Mouse (Mus musculus): ENCODE data around the gene Lrriq3. TPM values are rescaled to one million over a fixed set of nuclear protein-coding genes. Genes with fewer than 3 reads are reported as not detected.
A peak's percentile ranks its signal among the peaks of the same experiment; 100 is the strongest.

Gene Lrriq3
- polyA plus RNA-seq, 1 experiment from 2014 or later: 0.64 TPM

DNA sequence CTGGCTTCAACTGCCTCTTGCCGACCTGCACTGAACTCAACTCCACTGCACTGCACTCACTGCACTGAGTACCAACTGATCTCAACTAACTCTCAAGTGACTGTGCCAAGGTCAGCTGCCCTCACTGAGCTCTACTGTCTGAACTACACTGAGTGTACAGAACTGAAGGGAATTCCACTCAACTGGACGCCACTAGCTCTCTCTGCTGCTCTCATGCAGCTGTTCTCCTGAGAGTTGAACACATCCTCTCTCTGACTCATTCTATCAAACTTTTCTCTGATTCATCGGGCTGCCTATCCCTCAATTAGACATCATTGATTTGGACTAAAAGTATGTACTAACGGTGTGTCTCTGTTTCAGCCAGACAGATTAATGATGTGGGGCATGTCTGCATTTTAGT, 15.3 kb upstream of the Lrriq3 start:
- WGBS: 74% methylated on average over 4 of the region's 4 CpGs

DNA sequence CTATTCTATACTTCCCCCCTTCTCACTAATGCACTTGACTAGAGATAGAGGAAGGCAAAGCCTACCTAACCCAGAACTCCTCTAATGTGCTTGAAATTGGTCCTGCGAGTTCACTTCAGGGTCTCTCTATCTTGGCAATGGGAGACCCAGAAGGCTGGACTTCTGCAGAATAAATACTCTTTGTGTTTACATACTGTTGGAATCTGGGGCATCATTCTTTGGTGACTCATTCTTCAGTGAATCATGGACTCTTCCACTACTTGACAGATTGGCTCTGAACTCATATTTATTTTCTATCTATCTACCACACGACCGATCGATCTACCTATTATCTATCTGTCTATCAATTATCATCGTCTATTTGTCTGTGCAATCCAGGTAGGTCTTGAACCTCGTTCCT, 1.2 kb upstream of the Lrriq3 start:
- Histone ChIP-seq H3K4me3 (ENCODE audit: low read depth, low read length) (no peak overlapping the region), H3K9ac (replicated peaks; ENCODE audit: low read depth, low read length) (no peak overlapping the region), H3K27me3 (ENCODE audit: control insufficient read depth, insufficient read depth, low read length) (no peaks in the 10 kb centered on the region), H3K4me1 (ENCODE audit: control insufficient read depth, insufficient read depth, low read length) (0 out of 2 replicates have a peak, but pooled peaks cover 3% of the 10 kb centered on the region), H3K27ac (ENCODE audit: low read length) (no peak overlapping the region), H3K36me3 (ENCODE audit: control insufficient read depth, insufficient read depth, low read length) (peaks cover 10% of the 10 kb centered on the region), H3K9me3 (ENCODE audit: control insufficient read depth, low read depth, low read length) (no peaks in the 10 kb centered on the region), H3K4me2 (replicated peaks; ENCODE audit: low read depth, low read length) (peak overlapping the region; percentile 57)
- no peak for ATAC-seq (ENCODE audit: insufficient number of reproducible peaks, insufficient read depth, low FRiP score, low read depth)
- 83% methylated on average over 6 of the region's 6 CpGs for WGBS

More for the DNA sequence above, 15.3 kb upstream of the Lrriq3 start:
- H3K4me3 ChIP-seq (ENCODE audit: low read depth, low read length): no peak overlapping the region
- no peaks in the 10 kb centered on the region for H3K36me3 ChIP-seq (ENCODE audit: control insufficient read depth, insufficient read depth, low read length)
- no peaks in the 10 kb centered on the region for H3K4me1 ChIP-seq (ENCODE audit: control insufficient read depth, insufficient read depth, low read length)
- no peak for ATAC-seq (ENCODE audit: insufficient number of reproducible peaks, insufficient read depth, low FRiP score, low read depth)
- H3K27me3 ChIP-seq (ENCODE audit: control insufficient read depth, insufficient read depth, low read length): no peaks in the 10 kb centered on the region
- no peak overlapping the region for H3K4me2 ChIP-seq (replicated peaks; ENCODE audit: low read depth, low read length)
- H3K27ac ChIP-seq (ENCODE audit: low read length): no peak overlapping the region
- H3K9me3 ChIP-seq (ENCODE audit: control insufficient read depth, low read depth, low read length): no peaks in the 10 kb centered on the region
- no peak overlapping the region for H3K9ac ChIP-seq (replicated peaks; ENCODE audit: low read depth, low read length)

DNA sequence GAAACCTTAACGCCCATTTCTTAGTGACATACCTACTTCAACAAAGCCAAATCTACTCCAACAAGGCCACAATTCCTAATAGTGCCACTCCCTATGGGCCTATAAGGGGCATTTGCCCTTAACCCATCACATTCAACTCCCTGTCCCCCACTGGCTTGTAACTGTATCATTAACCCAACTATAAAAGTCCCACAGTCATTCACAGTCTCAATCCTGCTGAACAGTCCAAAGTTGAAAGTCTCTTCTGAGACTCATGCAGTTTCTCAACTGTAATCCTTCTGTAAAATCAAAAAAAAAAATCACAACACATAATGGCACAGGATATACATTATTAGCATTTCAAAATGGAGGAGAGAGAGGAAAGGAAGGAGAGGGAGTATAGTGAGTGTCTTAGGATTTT, 6.0 kb downstream of the Lrriq3 start:
- no peaks in the 10 kb centered on the region for H3K4me1 ChIP-seq (ENCODE audit: control insufficient read depth, insufficient read depth, low read length)

DNA sequence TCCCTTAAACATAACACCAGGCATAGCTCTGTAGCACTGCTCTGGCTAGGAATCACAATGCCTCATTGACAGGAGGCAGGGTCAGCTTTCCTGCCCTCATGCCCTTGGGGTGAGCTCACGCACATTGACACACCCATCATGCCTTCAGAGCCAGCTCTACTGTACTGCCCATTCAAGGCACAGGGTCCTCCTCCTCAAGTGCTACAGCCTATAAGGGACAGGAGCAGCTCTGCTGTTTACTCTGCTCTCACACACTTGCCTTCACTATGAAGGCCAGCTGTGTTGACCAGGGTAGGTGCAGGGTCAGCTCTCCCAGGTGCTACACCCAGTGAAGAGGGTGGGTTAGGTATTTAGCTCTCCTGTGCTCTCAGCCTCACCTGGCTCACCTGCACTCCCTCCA, 12.7 kb downstream of the Lrriq3 start:
- 53% methylated on average over 1 of the region's 1 CpGs for WGBS
- peak; percentile 53; the same call in 1 of the 2 replicates for ATAC-seq (ENCODE audit: insufficient number of reproducible peaks, insufficient read depth, low FRiP score, low read depth)
- no peaks in the 10 kb centered on the region for H3K4me1 ChIP-seq (ENCODE audit: control insufficient read depth, insufficient read depth, low read length)

More for the DNA sequence above, 6.0 kb downstream of the Lrriq3 start:
- WGBS: 77% methylated on average over 1 of the region's 1 CpGs
- H3K27me3 ChIP-seq (ENCODE audit: control insufficient read depth, insufficient read depth, low read length): no peaks in the 10 kb centered on the region
- no peak overlapping the region for H3K27ac ChIP-seq (ENCODE audit: low read length)
- ATAC-seq (ENCODE audit: insufficient number of reproducible peaks, insufficient read depth, low FRiP score, low read depth): no peak
- no peaks in the 10 kb centered on the region for H3K36me3 ChIP-seq (ENCODE audit: control insufficient read depth, insufficient read depth, low read length)
- H3K4me2 ChIP-seq (replicated peaks; ENCODE audit: low read depth, low read length): no peak overlapping the region
- no peak overlapping the region for H3K4me3 ChIP-seq (ENCODE audit: low read depth, low read length)
- H3K9ac ChIP-seq (replicated peaks; ENCODE audit: low read depth, low read length): no peak overlapping the region
- H3K9me3 ChIP-seq (ENCODE audit: control insufficient read depth, low read depth, low read length): no peaks in the 10 kb centered on the region

DNA sequence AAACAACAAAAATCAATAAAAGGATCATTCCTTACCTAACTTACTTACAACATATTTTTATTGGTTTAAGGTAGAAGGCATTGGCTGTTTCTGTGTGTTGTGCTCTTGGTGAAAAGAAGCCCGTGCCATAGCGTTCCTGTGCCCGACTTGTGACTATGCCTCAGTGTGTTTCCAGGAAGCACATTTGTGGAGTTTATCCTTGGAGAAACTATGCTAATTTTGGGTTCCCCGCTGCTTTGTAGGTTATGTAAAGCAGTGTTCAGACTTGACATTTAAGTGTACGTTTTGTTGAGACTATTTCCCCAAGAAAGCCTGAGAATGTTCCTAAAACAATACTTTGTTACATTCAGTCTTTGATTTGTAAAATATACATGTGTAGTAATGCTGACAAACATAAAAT, 44.5 kb downstream of the Lrriq3 start:
- Histone ChIP-seq H3K9me3 (ENCODE audit: control insufficient read depth, low read depth, low read length) (no peaks in the 10 kb centered on the region), H3K36me3 (ENCODE audit: control insufficient read depth, insufficient read depth, low read length) (no peaks in the 10 kb centered on the region), H3K27me3 (ENCODE audit: control insufficient read depth, insufficient read depth, low read length) (no peaks in the 10 kb centered on the region), H3K27ac (ENCODE audit: low read length) (no peak overlapping the region), H3K4me3 (ENCODE audit: low read depth, low read length) (no peak overlapping the region), H3K4me2 (replicated peaks; ENCODE audit: low read depth, low read length) (no peak overlapping the region), H3K9ac (replicated peaks; ENCODE audit: low read depth, low read length) (no peak overlapping the region), H3K4me1 (ENCODE audit: control insufficient read depth, insufficient read depth, low read length) (no peaks in the 10 kb centered on the region)
- 90% methylated on average over 5 of the region's 5 CpGs for WGBS
- no peak for ATAC-seq (ENCODE audit: insufficient number of reproducible peaks, insufficient read depth, low FRiP score, low read depth)

More for the DNA sequence above, 12.7 kb downstream of the Lrriq3 start:
- H3K4me3 ChIP-seq (ENCODE audit: low read depth, low read length): no peak overlapping the region
- H3K4me2 ChIP-seq (replicated peaks; ENCODE audit: low read depth, low read length): no peak overlapping the region
- no peaks in the 10 kb centered on the region for H3K9me3 ChIP-seq (ENCODE audit: control insufficient read depth, low read depth, low read length)
- no peak overlapping the region for H3K27ac ChIP-seq (ENCODE audit: low read length)
- no peaks in the 10 kb centered on the region for H3K36me3 ChIP-seq (ENCODE audit: control insufficient read depth, insufficient read depth, low read length)
- no peak overlapping the region for H3K9ac ChIP-seq (replicated peaks; ENCODE audit: low read depth, low read length)
- H3K27me3 ChIP-seq (ENCODE audit: control insufficient read depth, insufficient read depth, low read length): no peaks in the 10 kb centered on the region

DNA sequence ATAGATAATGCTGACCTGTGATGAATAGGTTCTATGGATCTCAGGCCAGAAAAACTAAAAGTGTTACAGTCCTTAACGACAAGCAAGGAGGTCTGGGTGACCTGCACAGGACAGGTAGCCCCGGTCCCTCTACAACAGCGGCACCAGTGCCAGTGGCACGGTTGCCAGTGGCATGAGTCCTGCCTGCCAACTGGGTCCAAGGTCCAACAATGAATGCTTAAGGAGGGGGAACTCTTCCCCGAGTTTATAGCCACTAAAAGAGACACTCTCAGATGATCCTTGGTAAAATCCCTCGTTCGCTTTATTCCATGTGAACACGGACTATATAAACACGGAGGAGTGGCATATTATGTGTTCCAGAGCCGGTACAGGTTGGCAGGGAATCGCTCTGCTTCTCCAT, 47.8 kb downstream of the Lrriq3 start:
- Histone ChIP-seq H3K27ac (ENCODE audit: low read length) (no peak overlapping the region), H3K4me2 (replicated peaks; ENCODE audit: low read depth, low read length) (no peak overlapping the region), H3K4me1 (ENCODE audit: control insufficient read depth, insufficient read depth, low read length) (no peaks in the 10 kb centered on the region), H3K27me3 (ENCODE audit: control insufficient read depth, insufficient read depth, low read length) (no peaks in the 10 kb centered on the region), H3K4me3 (ENCODE audit: low read depth, low read length) (no peak overlapping the region), H3K9ac (replicated peaks; ENCODE audit: low read depth, low read length) (no peak overlapping the region), H3K36me3 (ENCODE audit: control insufficient read depth, insufficient read depth, low read length) (no peaks in the 10 kb centered on the region), H3K9me3 (ENCODE audit: control insufficient read depth, low read depth, low read length) (no peaks in the 10 kb centered on the region)
- WGBS: 87% methylated on average over 11 of the region's 11 CpGs
- ATAC-seq (ENCODE audit: insufficient number of reproducible peaks, insufficient read depth, low FRiP score, low read depth): no peak

DNA sequence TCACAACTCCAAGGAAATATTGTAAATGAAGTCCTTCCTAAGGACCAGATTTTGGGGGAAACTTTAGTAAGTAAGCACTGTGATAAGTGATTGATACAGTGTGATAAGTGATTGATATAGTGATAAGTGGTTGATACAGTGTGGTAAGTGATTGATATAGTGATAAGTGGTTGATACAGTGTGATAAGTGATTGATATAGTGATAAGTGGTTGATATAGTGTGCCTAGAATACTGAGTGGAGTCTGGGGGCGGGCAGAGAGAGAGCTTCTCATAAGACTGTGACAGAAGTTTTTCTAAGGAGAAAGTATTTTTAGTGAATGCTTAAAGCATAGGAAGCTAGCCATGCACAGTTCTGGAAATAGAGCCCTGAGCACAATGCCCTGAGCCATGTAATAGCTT, 51.1 kb downstream of the Lrriq3 start:
- ATAC-seq (ENCODE audit: insufficient number of reproducible peaks, insufficient read depth, low FRiP score, low read depth): no peak
- WGBS: 87% methylated on average over 1 of the region's 1 CpGs

DNA sequence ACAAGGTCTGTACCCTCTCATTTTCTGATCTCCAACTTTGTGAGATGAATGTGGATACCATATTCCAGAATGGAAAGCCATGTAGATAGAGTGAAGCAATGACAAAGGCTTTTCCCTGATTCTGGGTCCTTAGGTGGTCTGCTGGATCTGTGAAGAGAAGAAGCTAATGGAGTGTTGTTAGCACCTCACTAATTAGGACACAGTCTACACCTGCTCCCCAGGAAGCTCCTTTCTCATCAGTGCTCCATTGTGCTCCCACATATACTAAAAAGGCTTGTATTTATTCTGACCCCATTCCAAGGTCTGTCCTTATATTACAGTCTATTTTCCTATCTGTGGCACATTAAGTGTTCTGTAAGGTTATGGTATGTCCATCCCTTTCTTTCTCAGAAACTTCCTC, 68.6 kb downstream of the Lrriq3 start:
- no peaks in the 10 kb centered on the region for H3K27me3 ChIP-seq (ENCODE audit: control insufficient read depth, insufficient read depth, low read length)
- H3K27ac ChIP-seq (ENCODE audit: low read length): no peak overlapping the region
- H3K9ac ChIP-seq (replicated peaks; ENCODE audit: low read depth, low read length): no peak overlapping the region
- no peaks in the 10 kb centered on the region for H3K36me3 ChIP-seq (ENCODE audit: control insufficient read depth, insufficient read depth, low read length)
- H3K9me3 ChIP-seq (ENCODE audit: control insufficient read depth, low read depth, low read length): no peaks in the 10 kb centered on the region
- ATAC-seq (ENCODE audit: insufficient number of reproducible peaks, insufficient read depth, low FRiP score, low read depth): no peak
- H3K4me1 ChIP-seq (ENCODE audit: control insufficient read depth, insufficient read depth, low read length): no peaks in the 10 kb centered on the region
- H3K4me3 ChIP-seq (ENCODE audit: low read depth, low read length): no peak overlapping the region
- no peak overlapping the region for H3K4me2 ChIP-seq (replicated peaks; ENCODE audit: low read depth, low read length)

More for the DNA sequence above, 51.1 kb downstream of the Lrriq3 start:
- no peak overlapping the region for H3K4me3 ChIP-seq (ENCODE audit: low read depth, low read length)
- no peak overlapping the region for H3K27ac ChIP-seq (ENCODE audit: low read length)
- H3K36me3 ChIP-seq (ENCODE audit: control insufficient read depth, insufficient read depth, low read length): no peaks in the 10 kb centered on the region
- no peaks in the 10 kb centered on the region for H3K9me3 ChIP-seq (ENCODE audit: control insufficient read depth, low read depth, low read length)
- no peak overlapping the region for H3K9ac ChIP-seq (replicated peaks; ENCODE audit: low read depth, low read length)
- H3K4me2 ChIP-seq (replicated peaks; ENCODE audit: low read depth, low read length): no peak overlapping the region
- H3K4me1 ChIP-seq (ENCODE audit: control insufficient read depth, insufficient read depth, low read length): no peaks in the 10 kb centered on the region
- no peaks in the 10 kb centered on the region for H3K27me3 ChIP-seq (ENCODE audit: control insufficient read depth, insufficient read depth, low read length)

DNA sequence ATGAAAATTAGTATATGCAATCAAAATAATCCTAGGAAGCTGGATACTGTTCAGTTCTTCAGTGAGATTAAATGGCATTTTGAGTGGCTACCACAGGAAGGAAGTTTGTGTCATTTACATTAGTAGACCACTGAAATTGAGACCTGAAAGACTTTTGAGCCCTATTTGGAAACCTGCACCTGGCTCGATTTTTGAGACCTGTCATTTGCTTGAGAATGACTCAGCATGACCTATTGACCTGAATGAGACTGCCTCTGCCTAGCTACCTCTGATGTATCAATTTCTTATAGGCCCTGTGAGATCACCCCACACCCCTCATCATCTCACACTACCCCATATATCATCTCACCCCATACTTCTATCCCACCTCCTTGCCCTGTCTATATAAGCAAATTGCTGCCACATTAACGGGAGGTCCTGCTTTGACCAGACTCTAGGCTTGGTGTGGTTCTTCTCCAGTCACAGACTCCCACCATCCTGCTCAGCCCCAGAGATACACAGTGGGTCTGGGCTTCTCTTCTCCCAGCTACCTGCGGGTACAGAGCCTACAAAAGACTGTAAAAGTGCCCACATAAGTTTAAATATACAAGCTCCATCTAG, 87.2 kb downstream of the Lrriq3 start:
- H3K4me3 ChIP-seq (ENCODE audit: low read depth, low read length): no peak overlapping the region
- WGBS: 70% methylated on average over 3 of the region's 3 CpGs
- H3K4me1 ChIP-seq (ENCODE audit: control insufficient read depth, insufficient read depth, low read length): no peaks in the 10 kb centered on the region
- no peak overlapping the region for H3K27ac ChIP-seq (ENCODE audit: low read length)
- no peak overlapping the region for H3K4me2 ChIP-seq (replicated peaks; ENCODE audit: low read depth, low read length)
- H3K9ac ChIP-seq (replicated peaks; ENCODE audit: low read depth, low read length): no peak overlapping the region
- no peaks in the 10 kb centered on the region for H3K27me3 ChIP-seq (ENCODE audit: control insufficient read depth, insufficient read depth, low read length)
- H3K9me3 ChIP-seq (ENCODE audit: control insufficient read depth, low read depth, low read length): no peaks in the 10 kb centered on the region
- no peak for ATAC-seq (ENCODE audit: insufficient number of reproducible peaks, insufficient read depth, low FRiP score, low read depth)
- H3K36me3 ChIP-seq (ENCODE audit: control insufficient read depth, insufficient read depth, low read length): no peaks in the 10 kb centered on the region

Measured in stomach, embryonic 14.5 days (tissue).